In the genomic region with DNA sequence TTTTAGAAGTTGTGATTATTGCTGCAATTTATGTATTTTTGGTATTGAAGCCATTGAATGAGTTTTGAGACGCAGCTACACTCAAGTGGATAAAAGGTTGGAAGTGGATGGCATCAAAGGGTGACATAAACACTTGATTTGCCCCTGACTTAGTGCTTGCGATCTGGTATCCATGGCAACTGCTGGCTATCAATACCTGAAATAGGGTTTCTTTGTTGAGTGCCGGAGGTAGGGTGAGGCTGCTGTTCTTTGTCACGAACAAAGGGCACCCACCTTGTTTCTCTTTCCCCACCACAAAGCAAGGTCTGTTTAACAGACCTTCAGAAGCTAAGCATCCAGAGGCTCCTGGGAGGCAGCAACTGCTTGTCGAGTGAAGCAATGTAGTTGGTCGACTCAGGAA, we compare ENCODE assay signal across 16 mouse cellular contexts. TPM values are rescaled to one million over a fixed set of nuclear protein-coding genes. Genes with fewer than 3 reads are reported as not detected.
"Had no signal": no experiment of that assay in that cellular context is flagged by ENCODE, and none has a peak within 500 bp of the region (broad histone marks: within the 10 kb centered on the region; RNA-seq: fewer than 3 reads in every experiment).

No protein-coding gene starts in this region.

- H3K27me3 ChIP-seq: neural tube, embryonic 15.5 days had no signal

- H3K36me3 ChIP-seq: limb, embryonic 15.5 days; liver, embryonic 12.5 days; neural tube, embryonic 15.5 days had no signal

- DNase-seq: kidney, adult 8-10 months; kidney, postnatal 25 days; lung, embryonic 14.5 days; lung, postnatal 14 days; right cerebral cortex, adult 18-20 months; thymus, adult 2 months; thymus, postnatal 25 days had no signal

- H3K27ac ChIP-seq: left cerebral cortex, adult 2 months; limb, embryonic 15.5 days; liver, embryonic 12.5 days; macrophage; neural tube, embryonic 15.5 days; stomach, postnatal 0 days had no signal

- H3K4me1 ChIP-seq: limb, embryonic 15.5 days; liver, embryonic 12.5 days; megakaryocyte, embryonic 14.5 days; neural tube, embryonic 15.5 days had no signal

- ATAC-seq: intestine, postnatal 0 days; liver, embryonic 12.5 days had no signal

- H3K9me3 ChIP-seq: limb, embryonic 15.5 days; liver, embryonic 12.5 days; megakaryocyte, embryonic 14.5 days; neural tube, embryonic 15.5 days had no signal

- H3K4me2 ChIP-seq: limb, embryonic 15.5 days; liver, embryonic 12.5 days; lung, embryonic 14.5 days; neural tube, embryonic 15.5 days had no signal

- H3K4me3 ChIP-seq: left cerebral cortex, adult 2 months; limb, embryonic 15.5 days; liver, embryonic 12.5 days; megakaryocyte, embryonic 14.5 days; myocyte; neural tube, embryonic 15.5 days had no signal

- H3K9ac ChIP-seq: limb, embryonic 15.5 days; liver, embryonic 12.5 days; lung, embryonic 14.5 days; neural tube, embryonic 15.5 days had no signal

RNA-seq across cellular contexts. Expression of a gene that starts 9.6 kb away (rescaled TPM):
- polyA plus RNA-seq: macrophage, myocyte had no signal
